Mouse (Mus musculus) cortical plate, adult 2 months (tissue): Measurements from ENCODE around the gene Tbc1d22a. TPM values are rescaled to one million over a fixed set of nuclear protein-coding genes. Genes with fewer than 3 reads are reported as not detected.
"Not testable (repeated sequence)": the region's sequence is repeated elsewhere in the genome, so short reads cannot be mapped to it uniquely, and the experiment has no call there.

ENCODE experiments used
- H3K27ac ChIP-seq: fragments of 200-500 bp; 2 replicates; pipeline ENCODE4 v1.5.1; 2012; ENCODE audit warnings: low read length, control low read depth, inconsistent platforms; ENCODE audit not compliant: insufficient read depth
- H3K4me1 ChIP-seq: fragments of 200-500 bp; 2 replicates; pipeline ENCODE4 v1.6.1; 2011; ENCODE audit warnings: low read length; ENCODE audit not compliant: control insufficient read depth, insufficient read depth
- H3K4me3 ChIP-seq: fragments of 200-500 bp; 2 replicates; pipeline ENCODE4 v1.5.1; 2011; ENCODE audit warnings: mild to moderate bottlenecking, low read length, control low read depth; ENCODE audit not compliant: insufficient read depth
- CTCF ChIP-seq: fragments of 200-500 bp; IDR thresholded peaks from 2 replicates; pipeline ENCODE4 v1.5.1; 2011; ENCODE audit warnings: mild to moderate bottlenecking, control low read depth, low read length; ENCODE audit not compliant: insufficient read depth; ENCODE audit errors: extremely low read depth
- POLR2A ChIP-seq: fragments of 200-500 bp; IDR thresholded peaks from 2 replicates; pipeline ENCODE4 v1.6.1; 2011; ENCODE audit warnings: mild to moderate bottlenecking, low read length, control low read depth; ENCODE audit not compliant: insufficient read depth; ENCODE audit errors: extremely low read depth
- polyA plus RNA-seq: library from polyadenylated mRNA; depleted of rRNA; stranded (reverse); fragments of >200 nt; gene quantifications from 2 replicates; pipeline ENCODE4 v1.2.3, GENCODE M21; 2012

Tbc1d22a gene
- polyA plus RNA-seq, 1 experiment: 33.9 TPM

- H3K27ac ChIP-seq: peak overlapping the region; percentile 14; the same call in 1 of the 2 replicates
- H3K4me3 ChIP-seq: no peak overlapping the region
- no peak for TF ChIP-seq POLR2A
- no peak for TF ChIP-seq CTCF
- peaks cover 5% of the 10 kb centered on the region for H3K4me1 ChIP-seq
These were observed 25.4 kb upstream of the Tbc1d22a start for GRCm38 (mm10) chr15:86188746-86189470.

GRCm38 (mm10) chr15:86190387-86190786 lies 23.9 kb upstream of the Tbc1d22a start:
- no peak overlapping the region for H3K4me3 ChIP-seq
- peaks cover 3% of the 10 kb centered on the region for H3K4me1 ChIP-seq
- TF ChIP-seq CTCF (no peak), POLR2A (no peak)
- H3K27ac ChIP-seq: no peak overlapping the region

GRCm38 (mm10) chr15:86191505-86191904 lies 22.8 kb upstream of the Tbc1d22a start:
- Histone ChIP-seq H3K4me1 (peaks cover 3% of the 10 kb centered on the region), H3K4me3 (no peak overlapping the region), H3K27ac (no peak overlapping the region)
- no peak for TF ChIP-seq POLR2A
- no peak for TF ChIP-seq CTCF

- H3K4me1 ChIP-seq: no peaks in the 10 kb centered on the region
- no peak overlapping the region for H3K27ac ChIP-seq
- no peak for TF ChIP-seq CTCF
- H3K4me3 ChIP-seq: no peak overlapping the region
These were observed 22.3 kb upstream of the Tbc1d22a start for GRCm38 (mm10) chr15:86191933-86192332.

- H3K4me1 ChIP-seq, H3K27ac ChIP-seq, H3K4me3 ChIP-seq: not testable (repeated sequence)
These were observed 19.4 kb upstream of the Tbc1d22a start for GRCm38 (mm10) chr15:86194676-86195453.

- Histone ChIP-seq H3K4me3 (no peak overlapping the region), H3K4me1 (peaks cover 4% of the 10 kb centered on the region; the same call in 1 of the 2 replicates), H3K27ac (peak overlapping the region; percentile 59; the same call in 1 of the 2 replicates)
- TF ChIP-seq CTCF (no peak), POLR2A (no peak)
These were observed 15.2 kb upstream of the Tbc1d22a start for GRCm38 (mm10) chr15:86199052-86199451.

GRCm38 (mm10) chr15:86199482-86199881 lies 14.8 kb upstream of the Tbc1d22a start:
- 0 out of 2 replicates have a peak overlapping the region, but pooled peaks have one; percentile 34 for H3K27ac ChIP-seq
- H3K4me1 ChIP-seq: peaks cover 4% of the 10 kb centered on the region; the same call in 1 of the 2 replicates
- H3K4me3 ChIP-seq: no peak overlapping the region
- TF ChIP-seq CTCF (no peak), POLR2A (no peak)

GRCm38 (mm10) chr15:86200169-86200568 lies 14.1 kb upstream of the Tbc1d22a start:
- TF ChIP-seq POLR2A (no peak), CTCF (no peak)
- Histone ChIP-seq H3K4me1 (peaks cover 4% of the 10 kb centered on the region; the same call in 1 of the 2 replicates), H3K27ac (no peak overlapping the region), H3K4me3 (no peak overlapping the region)

- Histone ChIP-seq H3K27ac (0 out of 2 replicates have a peak overlapping the region, but pooled peaks have one; percentile 17), H3K4me3 (no peak overlapping the region), H3K4me1 (peaks cover 4% of the 10 kb centered on the region; the same call in 1 of the 2 replicates)
- TF ChIP-seq POLR2A (no peak), CTCF (no peak)
These were observed 13.2 kb upstream of the Tbc1d22a start for GRCm38 (mm10) chr15:86201095-86201494.

- no peak overlapping the region for H3K27ac ChIP-seq
- no peak overlapping the region for H3K4me3 ChIP-seq
- TF ChIP-seq CTCF (no peak), POLR2A (no peak)
- peaks cover 4% of the 10 kb centered on the region; the same call in 1 of the 2 replicates for H3K4me1 ChIP-seq
These were observed 12.4 kb upstream of the Tbc1d22a start for GRCm38 (mm10) chr15:86201696-86202330.
